Mouse (Mus musculus): ENCODE measurements around the gene Sh3kbp1.
A peak's percentile ranks its signal among the peaks of the same experiment; 100 is the strongest.

Sh3kbp1 gene

GRCm38 (mm10) chrX:159678320-159678835, 51.3 kb downstream of the Sh3kbp1 start:
- no peak for DNase-seq (ENCODE audit: low spot score in 2 of 2)

- DNase-seq (ENCODE audit: low spot score in 2 of 2): no peak
These were observed 58.4 kb downstream of the Sh3kbp1 start for GRCm38 (mm10) chrX:159685521-159685920.

GRCm38 (mm10) chrX:159686850-159687249, 59.8 kb downstream of the Sh3kbp1 start:
- DNase-seq (ENCODE audit: low spot score in 2 of 2): no peak

GRCm38 (mm10) chrX:159688698-159689097, 61.6 kb downstream of the Sh3kbp1 start:
- DNase-seq (ENCODE audit: low spot score in 2 of 2): no peak

- DNase-seq (ENCODE audit: low spot score in 2 of 2): no peak
These were observed 62.8 kb downstream of the Sh3kbp1 start for GRCm38 (mm10) chrX:159689785-159690416.

- DNase-seq (ENCODE audit: low spot score in 2 of 2): no peak
These were observed 66.1 kb downstream of the Sh3kbp1 start for GRCm38 (mm10) chrX:159693126-159693525.

- DNase-seq (ENCODE audit: low spot score in 2 of 2): no peak
These were observed 69.5 kb downstream of the Sh3kbp1 start for GRCm38 (mm10) chrX:159696545-159696944.

- no peak for DNase-seq (ENCODE audit: low spot score in 2 of 2)
These were observed 70.0 kb downstream of the Sh3kbp1 start for GRCm38 (mm10) chrX:159697030-159697454.

GRCm38 (mm10) chrX:159702850-159703249, 75.8 kb downstream of the Sh3kbp1 start:
- no peak for DNase-seq (ENCODE audit: low spot score in 2 of 2)

GRCm38 (mm10) chrX:159704381-159705004, 77.4 kb downstream of the Sh3kbp1 start:
- DNase-seq (ENCODE audit: low spot score in 2 of 2): peak in 1 of 2 experiments; percentile 26

- DNase-seq (ENCODE audit: low spot score in 2 of 2): no peak
These were observed 78.3 kb downstream of the Sh3kbp1 start for GRCm38 (mm10) chrX:159705412-159705811.

- no peak for DNase-seq (ENCODE audit: low spot score in 2 of 2)
These were observed 81.2 kb downstream of the Sh3kbp1 start for GRCm38 (mm10) chrX:159708076-159708830.

- no peak for DNase-seq (ENCODE audit: low spot score in 2 of 2)
These were observed 82.2 kb downstream of the Sh3kbp1 start for GRCm38 (mm10) chrX:159709296-159709695.

GRCm38 (mm10) chrX:159711070-159712029, 84.3 kb downstream of the Sh3kbp1 start:
- no peak for DNase-seq (ENCODE audit: low spot score in 2 of 2)

GRCm38 (mm10) chrX:159713191-159713590, 86.1 kb downstream of the Sh3kbp1 start:
- no peak for DNase-seq (ENCODE audit: low spot score in 2 of 2)

GRCm38 (mm10) chrX:159721390-159721789, 94.3 kb downstream of the Sh3kbp1 start:
- no peak for DNase-seq (ENCODE audit: low spot score in 2 of 2)

- no peak for DNase-seq (ENCODE audit: low spot score in 2 of 2)
These were observed 104.3 kb downstream of the Sh3kbp1 start for GRCm38 (mm10) chrX:159731421-159731820.

GRCm38 (mm10) chrX:159732845-159733244, 105.8 kb downstream of the Sh3kbp1 start:
- no peak for DNase-seq (ENCODE audit: low spot score in 2 of 2)

GRCm38 (mm10) chrX:159733948-159734347, 106.9 kb downstream of the Sh3kbp1 start:
- DNase-seq (ENCODE audit: low spot score in 2 of 2): no peak

GRCm38 (mm10) chrX:159735513-159736099, 108.5 kb downstream of the Sh3kbp1 start:
- DNase-seq (ENCODE audit: low spot score in 2 of 2): no peak

GRCm38 (mm10) chrX:159737344-159737743, 110.3 kb downstream of the Sh3kbp1 start:
- DNase-seq (ENCODE audit: low spot score in 2 of 2): no peak
